Mouse (Mus musculus) Muller cell, postnatal 12 days (primary cell): ENCODE results near the gene Ctnna3.

ENCODE experiments used
- DNase-seq: peaks from one replicate; pipeline ENCODE4 v3.0.0-alpha.2; 2015; ENCODE audit errors: inconsistent ontology term

Gene Ctnna3

GRCm38 (mm10) chr10:63689651-63690050 lies 259.8 kb downstream of the Ctnna3 start:
- DNase-seq = no peak

- DNase-seq = no peak
These were observed 262.1 kb downstream of the Ctnna3 start for GRCm38 (mm10) chr10:63692039-63692438.

DNA sequence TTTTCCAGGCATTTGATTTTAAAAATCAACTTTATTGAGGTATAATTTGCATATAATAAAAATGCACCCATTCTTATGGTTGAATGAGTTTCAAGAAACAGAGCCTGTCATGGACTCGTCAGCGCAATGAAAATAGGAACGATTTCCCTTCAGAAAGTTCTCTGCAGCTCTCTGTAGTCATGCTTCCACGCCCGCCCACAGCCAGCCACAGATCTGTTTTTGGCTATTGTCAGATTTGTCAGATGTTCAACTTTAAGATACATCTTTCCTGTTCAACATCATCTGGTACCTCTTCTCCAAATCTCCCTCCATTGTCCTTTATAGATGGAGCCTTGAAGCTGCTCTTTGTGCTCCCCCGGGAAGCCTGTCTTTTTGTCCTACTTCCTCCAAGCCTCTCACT lies 280.3 kb downstream of the Ctnna3 start:
- DNase-seq = no peak

DNA sequence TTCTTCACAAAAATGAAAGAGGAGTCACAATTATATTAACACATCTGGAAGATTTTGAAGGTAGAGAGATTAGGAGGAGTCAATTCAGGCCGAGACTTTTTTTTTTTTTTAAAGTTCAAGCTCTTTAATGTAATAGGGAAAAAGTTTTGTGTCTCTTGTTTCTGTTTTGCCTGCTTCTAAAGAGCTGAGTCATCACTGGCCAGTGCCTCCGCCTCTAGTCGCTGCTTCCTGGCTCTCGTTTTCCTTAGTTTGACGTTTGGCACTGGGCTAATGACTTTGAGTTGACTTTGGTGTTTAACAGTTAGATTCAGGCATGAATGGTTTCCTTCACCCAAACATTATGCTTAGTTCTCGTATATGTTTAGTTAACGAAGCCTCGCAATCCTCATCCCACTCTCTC lies 282.6 kb downstream of the Ctnna3 start:
- DNase-seq = no peak

DNA sequence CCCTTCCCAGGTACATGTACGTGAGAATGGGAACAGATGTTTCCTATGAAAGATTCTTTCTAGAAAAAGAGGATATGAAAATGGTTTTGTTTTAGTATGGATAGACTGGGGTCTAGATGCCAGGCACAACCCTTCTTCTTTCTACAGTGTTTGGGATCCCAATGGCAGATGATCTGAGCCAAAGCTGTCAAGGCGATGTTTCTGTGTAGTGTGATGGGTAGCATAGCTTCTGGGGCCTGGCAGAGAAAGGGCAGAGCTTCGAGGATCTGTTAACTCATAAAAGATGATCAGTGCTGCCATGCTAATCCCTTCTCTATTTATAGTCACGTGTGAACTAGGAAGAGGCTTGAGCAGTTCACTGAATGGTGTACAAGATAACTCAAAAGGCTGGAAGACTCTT lies 284.3 kb downstream of the Ctnna3 start:
- no peak for DNase-seq

DNA sequence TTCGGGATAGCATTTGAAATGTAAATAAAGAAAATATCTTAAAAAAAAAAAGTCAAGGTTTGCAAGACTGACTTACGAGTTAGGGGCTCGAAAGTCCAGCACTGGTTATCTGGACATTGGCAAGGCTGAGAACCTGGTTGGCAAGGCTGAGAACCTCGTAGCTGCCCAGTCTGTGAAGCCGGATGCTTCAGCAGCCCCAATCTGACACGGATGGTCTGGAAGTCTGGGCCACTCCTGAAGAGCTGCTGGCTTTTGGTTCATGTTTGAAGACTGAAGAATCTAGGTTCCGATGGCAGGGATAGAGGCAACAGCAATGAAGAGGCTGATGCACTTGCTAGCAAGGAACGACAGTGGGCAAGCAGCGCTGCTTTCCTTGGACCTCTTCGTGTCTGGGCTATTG lies 339.0 kb downstream of the Ctnna3 start:
- DNase-seq = no peak

- DNase-seq = no peak
These were observed 341.8 kb downstream of the Ctnna3 start for GRCm38 (mm10) chr10:63771656-63772055.

DNA sequence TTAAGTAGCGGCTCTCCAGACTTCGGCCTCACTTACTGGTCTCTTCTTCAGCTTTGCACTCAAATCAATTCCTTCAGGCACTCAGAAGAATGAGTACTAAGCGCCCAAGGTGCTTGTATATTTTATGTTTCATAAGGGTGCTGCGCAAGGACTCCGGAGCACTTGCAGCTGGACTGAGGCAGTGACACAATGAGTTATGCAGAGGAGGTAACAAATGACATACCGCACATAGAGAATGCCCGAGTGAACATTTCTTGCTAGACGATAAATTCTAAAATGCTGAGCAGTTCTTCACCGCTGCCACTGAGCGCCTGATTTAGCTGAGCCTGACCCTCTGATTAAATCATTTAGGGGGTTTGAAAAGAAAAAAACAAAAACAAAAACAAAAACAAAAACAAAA lies 342.2 kb downstream of the Ctnna3 start:
- DNase-seq = no peak

DNA sequence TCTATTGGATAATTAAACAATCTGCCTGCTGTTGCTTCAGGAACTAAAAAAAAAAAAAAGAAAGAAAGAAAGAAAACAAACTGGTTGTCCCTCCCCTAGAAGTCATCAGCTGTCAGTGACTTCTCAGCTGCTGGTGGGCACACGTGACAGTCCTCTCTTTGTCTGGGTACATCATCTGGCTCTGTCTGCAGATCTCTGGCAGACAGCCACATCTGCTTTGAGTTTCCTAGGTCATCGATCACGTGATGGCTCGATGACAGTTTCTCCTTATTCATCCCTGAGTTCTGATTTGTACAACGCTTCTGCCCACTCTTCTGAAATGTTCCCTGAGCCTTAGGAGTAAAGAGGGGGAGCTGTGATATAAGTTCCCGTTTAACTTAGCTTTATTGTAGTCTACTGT lies 352.1 kb downstream of the Ctnna3 start:
- no peak for DNase-seq

- DNase-seq = no peak
These were observed 355.1 kb downstream of the Ctnna3 start for GRCm38 (mm10) chr10:63784808-63785535.

GRCm38 (mm10) chr10:63786390-63786789 lies 356.5 kb downstream of the Ctnna3 start:
- DNase-seq = no peak

DNA sequence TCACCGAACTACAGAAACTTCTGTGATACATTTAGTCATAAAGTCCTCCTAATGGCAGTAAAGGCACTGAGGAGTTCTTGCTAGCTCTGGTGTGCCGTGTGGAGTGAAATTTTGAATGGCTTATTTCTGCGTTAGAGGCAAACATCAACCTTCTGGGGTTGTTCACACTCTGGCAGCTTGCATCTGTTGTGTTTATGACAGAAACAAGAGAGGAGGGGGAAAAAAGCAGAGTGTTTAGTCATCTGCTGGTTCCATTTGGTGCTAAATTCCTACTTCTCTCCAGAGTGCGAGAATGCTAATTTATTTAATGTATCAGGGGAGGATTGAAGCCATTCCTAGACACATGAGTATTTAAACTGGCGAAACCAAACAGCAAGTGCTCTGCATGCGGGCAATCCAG lies 374.0 kb downstream of the Ctnna3 start:
- no peak for DNase-seq

- DNase-seq = no peak
These were observed 375.7 kb downstream of the Ctnna3 start for GRCm38 (mm10) chr10:63805551-63805950.

DNA sequence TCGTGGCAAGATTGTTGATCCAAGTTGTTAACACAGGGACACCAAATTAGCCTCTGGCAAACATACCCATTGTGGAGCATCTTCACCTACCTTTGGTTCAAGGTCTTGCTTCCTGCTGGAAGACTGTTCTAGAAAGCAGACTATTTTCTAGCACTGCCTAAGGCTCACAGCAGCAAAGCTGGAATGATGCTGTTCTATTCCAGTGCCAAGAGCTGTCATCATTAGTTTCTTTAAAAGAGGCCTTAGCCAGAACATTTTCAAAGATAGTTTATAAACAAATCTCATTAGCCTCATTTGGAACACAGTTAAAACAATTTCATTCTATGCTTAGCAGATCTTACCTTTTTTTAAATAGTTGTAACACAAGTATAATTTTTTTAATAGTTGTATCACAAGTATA lies 376.4 kb downstream of the Ctnna3 start:
- DNase-seq = no peak

DNA sequence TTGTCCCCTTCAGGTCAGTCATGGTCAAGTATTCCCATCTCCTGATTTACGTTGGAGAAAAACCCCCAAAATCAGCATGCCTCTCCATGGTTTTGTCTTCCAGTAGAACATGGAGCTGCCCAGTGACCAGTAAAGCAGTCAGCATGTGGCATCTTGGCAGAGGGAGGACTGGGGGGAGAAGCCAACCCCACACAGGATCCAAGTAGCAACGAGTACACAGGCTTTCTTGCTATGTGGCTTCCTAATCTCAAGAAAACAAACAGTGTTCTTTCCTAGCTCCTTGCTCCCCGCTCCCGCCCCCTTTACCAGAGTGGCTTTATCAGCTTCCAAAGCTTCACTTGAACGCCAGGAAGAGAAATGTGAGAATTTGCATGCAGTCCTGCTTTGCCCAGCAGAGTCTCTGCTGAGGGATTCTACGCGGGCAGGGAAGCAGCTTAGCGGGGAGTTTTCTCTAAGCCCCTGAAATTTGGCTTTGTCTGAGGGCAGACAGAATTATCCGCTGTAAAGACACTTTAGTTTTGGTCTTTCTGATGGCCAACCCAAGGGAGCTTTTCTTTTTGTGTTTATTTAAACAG lies 380.2 kb downstream of the Ctnna3 start:
- peak; percentile 0 for DNase-seq

GRCm38 (mm10) chr10:63839011-63839410 lies 409.1 kb downstream of the Ctnna3 start:
- no peak for DNase-seq

DNA sequence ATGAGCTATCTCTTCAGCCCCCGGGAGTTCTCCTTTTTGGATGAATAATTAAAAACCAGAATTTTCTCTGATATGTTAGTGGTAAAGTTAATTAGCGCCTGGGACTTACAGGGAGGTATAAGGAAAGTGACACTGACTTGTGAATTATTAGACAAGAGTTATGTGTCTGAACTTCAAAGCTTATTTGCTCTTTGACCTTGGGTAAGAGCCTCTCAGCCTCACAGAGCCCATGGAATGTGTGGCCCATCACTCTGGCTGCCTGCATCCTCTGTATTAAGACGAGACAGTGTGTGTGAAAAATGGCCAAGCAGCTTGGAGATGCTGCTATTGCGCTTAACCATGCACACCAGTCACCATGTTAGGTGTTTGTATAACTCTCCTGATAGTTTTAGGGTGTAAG lies 422.0 kb downstream of the Ctnna3 start:
- DNase-seq = no peak

GRCm38 (mm10) chr10:63869123-63869522 lies 439.2 kb downstream of the Ctnna3 start:
- DNase-seq = peak; percentile 11

DNA sequence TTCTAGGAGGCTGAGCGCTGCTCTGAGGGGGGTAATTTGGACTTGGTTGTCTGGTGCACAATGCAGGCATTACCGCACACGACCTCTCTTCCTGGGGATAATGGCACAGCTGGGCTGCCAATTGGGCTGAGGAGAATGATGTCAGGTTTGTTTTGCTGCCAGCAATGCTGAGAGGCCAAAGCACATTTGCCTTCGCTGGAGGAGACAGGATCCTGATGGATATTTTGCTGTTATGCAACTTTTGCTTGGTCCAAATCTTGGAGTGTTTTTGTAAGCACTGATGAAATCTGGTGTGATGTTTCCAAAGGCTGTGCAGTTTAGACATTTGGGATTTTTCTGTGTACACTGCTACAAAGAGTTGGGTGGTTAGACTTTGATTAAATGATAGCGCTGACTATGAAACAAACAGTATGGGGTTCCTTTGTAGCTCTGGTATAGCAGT lies 450.6 kb downstream of the Ctnna3 start:
- DNase-seq = peak; percentile 54

GRCm38 (mm10) chr10:63886449-63887088 lies 456.7 kb downstream of the Ctnna3 start:
- DNase-seq = no peak

- DNase-seq = no peak
These were observed 464.7 kb downstream of the Ctnna3 start for GRCm38 (mm10) chr10:63894612-63895011.

DNA sequence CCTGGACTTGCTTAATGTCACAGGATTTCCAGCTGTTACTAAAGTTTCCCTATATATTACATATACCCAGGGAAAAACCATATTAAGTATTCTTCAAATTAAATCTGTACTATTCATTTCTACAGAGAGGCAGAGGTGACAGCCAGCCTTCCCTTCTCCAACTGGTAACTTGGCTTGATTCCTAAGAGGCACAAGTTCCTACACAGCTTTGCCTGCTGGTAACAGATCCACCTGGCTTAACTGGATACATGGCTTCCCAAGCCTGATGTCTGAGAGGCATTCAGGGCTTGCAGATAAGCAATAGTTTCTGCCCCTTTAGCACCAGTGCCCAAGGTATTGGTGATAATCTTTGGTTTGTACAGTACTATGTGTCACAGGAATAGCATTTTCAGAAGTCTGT lies 470.0 kb downstream of the Ctnna3 start:
- no peak for DNase-seq

- peak; percentile 7 for DNase-seq
These were observed 479.0 kb downstream of the Ctnna3 start for GRCm38 (mm10) chr10:63908878-63909277.
